Mouse (Mus musculus) gastrocnemius, postnatal 14 days (tissue): ENCODE measurements at regions not wholly inside any gene's neighbourhood (a gene's known extent, or its start where the extent isn't known, plus 50 kb on each side); places are given as distances from the start of the nearest gene placed in this dataset.
"Not testable (repeated sequence)": the region's sequence is repeated elsewhere in the genome, so short reads cannot be mapped to it uniquely, and the experiment has no call there.

Experiments
- DNase-seq: peaks from one replicate; pipeline ENCODE4 v3.0.0; 2021; ENCODE audit warnings: mixed read lengths
- intact Hi-C: fragments of 180-260 bp; cut with DNase I; formaldehyde crosslinking; loops from one replicate; pipeline ENCODE4 v1.15.1; 2025; ENCODE audit warnings: low total_unique reads

- DNase-seq = no peak
- intact Hi-C loops = no loop called here
Measured at GRCm38 (mm10) chr5:96898120-96898672, 99.3 kb upstream of the Bmp2k start.

- DNase-seq = no peak
- intact Hi-C loops = no loop called here
Measured at GRCm38 (mm10) chr5:96898695-96899094, 98.8 kb upstream of the Bmp2k start.

- peak; percentile 27 for DNase-seq
- intact Hi-C loops = no loop called here
Measured at GRCm38 (mm10) chr5:96905572-96906271, 91.8 kb upstream of the Bmp2k start.

- intact Hi-C loops = not testable (repeated sequence)
Measured at GRCm38 (mm10) chr5:96908371-96908770, 89.1 kb upstream of the Bmp2k start.

GRCm38 (mm10) chr5:96909218-96909617, 88.3 kb upstream of the Bmp2k start:
- DNase-seq = no peak
- intact Hi-C loops = no loop called here

More at GRCm38 (mm10) chr5:96908371-96908770, 89.1 kb upstream of the Bmp2k start:
- not testable (repeated sequence) for DNase-seq

- DNase-seq = peak; percentile 42
- intact Hi-C loops = no loop called here
Measured at GRCm38 (mm10) chr5:96911550-96912253, 85.8 kb upstream of the Bmp2k start.

- intact Hi-C loops = no loop called here
- no peak for DNase-seq
Measured at GRCm38 (mm10) chr5:96912254-96912635, 85.2 kb upstream of the Bmp2k start.

- DNase-seq = no peak
- intact Hi-C loops = no loop called here
Measured at GRCm38 (mm10) chr5:96912781-96913180, 84.7 kb upstream of the Bmp2k start.

GRCm38 (mm10) chr5:96913711-96914110, 83.8 kb upstream of the Bmp2k start:
- DNase-seq = no peak
- intact Hi-C loops = no loop called here

GRCm38 (mm10) chr5:96914696-96915404, 82.6 kb upstream of the Bmp2k start:
- DNase-seq = no peak
- intact Hi-C loops = no loop called here

- DNase-seq = no peak
Measured at GRCm38 (mm10) chr5:96916897-96917296, 80.6 kb upstream of the Bmp2k start.

GRCm38 (mm10) chr5:96917596-96918258, 79.8 kb upstream of the Bmp2k start:
- intact Hi-C loops = no loop called here
- DNase-seq = no peak

More at GRCm38 (mm10) chr5:96916897-96917296, 80.6 kb upstream of the Bmp2k start:
- intact Hi-C loops = no loop called here

GRCm38 (mm10) chr5:96919149-96919548, 78.3 kb upstream of the Bmp2k start:
- intact Hi-C loops = no loop called here

GRCm38 (mm10) chr5:96921037-96921436, 76.5 kb upstream of the Bmp2k start:
- intact Hi-C loops = no loop called here
- no peak for DNase-seq

More at GRCm38 (mm10) chr5:96919149-96919548, 78.3 kb upstream of the Bmp2k start:
- no peak for DNase-seq

GRCm38 (mm10) chr5:96921511-96921910, 76.0 kb upstream of the Bmp2k start:
- DNase-seq = no peak
- intact Hi-C loops = no loop called here

- intact Hi-C loops = no loop called here
- DNase-seq = no peak
Measured at GRCm38 (mm10) chr5:96921973-96922715, 75.3 kb upstream of the Bmp2k start.

GRCm38 (mm10) chr5:96922716-96923076, 74.8 kb upstream of the Bmp2k start:
- intact Hi-C loops = no loop called here
- no peak for DNase-seq

- DNase-seq = no peak
- intact Hi-C loops = no loop called here
Measured at GRCm38 (mm10) chr5:96923526-96923925, 74.0 kb upstream of the Bmp2k start.
